Mouse (Mus musculus): ENCODE measurements around the gene Cstf1. TPM values are rescaled to one million over a fixed set of nuclear protein-coding genes. Genes with fewer than 3 reads are reported as not detected.

The Cstf1 gene
- total and polyA plus RNA-seq, 2 experiments from 2014 or later: 28.9 to 37.6 TPM

DNA sequence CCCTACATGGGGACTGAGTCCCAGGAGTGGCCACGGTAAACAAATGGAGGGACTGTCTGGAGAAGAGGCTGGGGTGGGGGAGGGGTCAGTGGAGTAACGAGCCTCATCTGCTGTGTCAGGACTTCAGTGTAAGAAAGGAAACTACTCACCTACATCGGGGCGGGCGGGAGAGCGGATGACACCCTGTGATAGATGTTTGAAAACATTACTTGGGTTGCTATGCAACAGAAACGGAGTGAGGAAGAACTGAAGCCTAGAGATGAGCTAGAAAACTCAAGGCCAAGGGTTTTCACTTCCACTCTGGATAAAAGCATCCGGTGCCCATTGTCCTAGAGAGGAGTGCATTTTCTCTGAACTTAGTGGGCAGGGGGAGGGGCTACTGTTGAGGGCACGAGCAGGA is 29.4 kb downstream of the Cstf1 start:
- Histone ChIP-seq H3K4me3 (ENCODE audit: low read depth, low read length) (no peak overlapping the region), H3K36me3 (ENCODE audit: insufficient read depth) (no peaks in the 10 kb centered on the region), H3K27me3 (ENCODE audit: insufficient read depth, low read length) (no peaks in the 10 kb centered on the region), H3K27ac (ENCODE audit: low read depth, low read length) (no peak overlapping the region), H3K9me3 (ENCODE audit: low read length) (no peaks in the 10 kb centered on the region), H3K4me1 (ENCODE audit: insufficient read depth) (no peaks in the 10 kb centered on the region), H3K4me2 (ENCODE audit: low read depth) (no peak overlapping the region), H3K9ac (no peak overlapping the region)
- DNase-seq: no peak
- ATAC-seq: peak; percentile 29; the same call in 1 of the 2 replicates
- TF ChIP-seq CTCF (IDR thresholded peaks at IDR 0.05; ENCODE audit: low read depth): no peak
- 31% methylated on average over 9 of the region's 9 CpGs for WGBS

DNA sequence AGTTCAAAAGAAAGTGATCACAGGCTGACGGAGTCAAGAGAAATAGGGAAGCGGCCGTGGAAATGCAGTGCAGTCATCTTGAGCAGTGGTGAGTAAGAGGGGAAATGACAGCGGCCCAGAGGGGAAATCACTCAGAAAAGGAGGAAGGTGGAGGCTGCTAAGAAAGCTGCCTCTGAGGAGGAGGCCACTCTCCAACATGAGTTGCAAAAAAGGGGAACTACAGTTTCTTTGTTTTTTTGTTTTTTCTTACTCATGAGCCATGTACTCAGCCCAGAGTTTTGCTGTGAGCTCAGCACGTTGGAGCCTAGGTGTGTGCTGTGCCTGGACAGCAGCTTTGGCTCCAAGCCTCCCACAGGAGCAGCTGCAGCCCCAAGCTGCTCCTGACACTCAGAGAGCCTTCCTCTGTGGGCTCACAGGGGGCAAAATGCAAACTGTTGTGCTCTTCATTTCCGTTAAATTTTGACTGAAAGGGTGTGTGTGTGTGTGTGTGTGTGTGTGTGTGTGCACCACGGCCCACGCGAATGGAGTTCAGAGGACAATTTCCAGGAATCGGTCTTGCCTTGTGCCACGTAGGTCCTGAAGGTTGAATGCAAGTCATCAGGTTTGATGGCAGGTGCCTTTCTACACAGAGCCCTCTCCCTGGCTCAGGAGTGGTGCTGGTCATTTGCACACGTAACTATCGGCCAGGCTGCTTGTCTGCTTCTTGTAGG is 30.8 kb downstream of the Cstf1 start:
- no peak for TF ChIP-seq CTCF (IDR thresholded peaks at IDR 0.05; ENCODE audit: low read depth)
- ATAC-seq (no peak), DNase-seq (no peak)
- H3K4me2 ChIP-seq (ENCODE audit: low read depth): no peak overlapping the region
- H3K36me3 ChIP-seq (ENCODE audit: insufficient read depth): no peaks in the 10 kb centered on the region
- H3K9ac ChIP-seq: no peak overlapping the region
- H3K4me1 ChIP-seq (ENCODE audit: insufficient read depth): no peaks in the 10 kb centered on the region
- no peak overlapping the region for H3K27ac ChIP-seq (ENCODE audit: low read depth, low read length)
- no peaks in the 10 kb centered on the region for H3K27me3 ChIP-seq (ENCODE audit: insufficient read depth, low read length)
- H3K9me3 ChIP-seq (ENCODE audit: low read length): no peaks in the 10 kb centered on the region
- H3K4me3 ChIP-seq (ENCODE audit: low read depth, low read length): no peak overlapping the region
- WGBS: 71% methylated on average over 13 of the region's 13 CpGs

DNA sequence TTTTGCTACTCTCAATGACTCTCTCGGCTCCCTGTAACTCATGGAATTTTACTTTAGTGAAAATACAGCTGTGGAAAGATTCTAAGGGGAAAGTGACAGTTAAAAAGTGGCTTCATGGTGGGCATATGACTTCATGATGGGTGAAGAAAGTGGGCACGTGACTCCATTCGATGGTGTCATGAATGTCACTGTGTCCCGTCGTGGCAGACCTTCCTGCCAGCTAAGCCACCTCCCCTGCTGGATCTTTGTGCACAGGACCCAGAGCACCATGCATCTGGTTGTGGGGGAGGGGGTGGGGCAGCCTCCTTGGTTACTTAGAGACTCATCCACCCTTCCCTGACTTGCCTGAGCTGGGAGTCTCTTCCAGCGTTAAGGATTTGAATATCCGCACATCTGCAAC is 33.8 kb downstream of the Cstf1 start:
- 71% methylated on average over 7 of the region's 7 CpGs for WGBS
- DNase-seq (no peak), ATAC-seq (no peak)
- Histone ChIP-seq H3K4me1 (ENCODE audit: insufficient read depth) (no peaks in the 10 kb centered on the region), H3K4me2 (ENCODE audit: low read depth) (no peak overlapping the region), H3K4me3 (ENCODE audit: low read depth, low read length) (no peak overlapping the region), H3K9me3 (ENCODE audit: low read length) (no peaks in the 10 kb centered on the region), H3K36me3 (ENCODE audit: insufficient read depth) (no peaks in the 10 kb centered on the region), H3K27me3 (ENCODE audit: insufficient read depth, low read length) (no peaks in the 10 kb centered on the region), H3K27ac (ENCODE audit: low read depth, low read length) (no peak overlapping the region), H3K9ac (no peak overlapping the region)
- TF ChIP-seq CTCF (IDR thresholded peaks at IDR 0.05; ENCODE audit: low read depth): no peak

DNA sequence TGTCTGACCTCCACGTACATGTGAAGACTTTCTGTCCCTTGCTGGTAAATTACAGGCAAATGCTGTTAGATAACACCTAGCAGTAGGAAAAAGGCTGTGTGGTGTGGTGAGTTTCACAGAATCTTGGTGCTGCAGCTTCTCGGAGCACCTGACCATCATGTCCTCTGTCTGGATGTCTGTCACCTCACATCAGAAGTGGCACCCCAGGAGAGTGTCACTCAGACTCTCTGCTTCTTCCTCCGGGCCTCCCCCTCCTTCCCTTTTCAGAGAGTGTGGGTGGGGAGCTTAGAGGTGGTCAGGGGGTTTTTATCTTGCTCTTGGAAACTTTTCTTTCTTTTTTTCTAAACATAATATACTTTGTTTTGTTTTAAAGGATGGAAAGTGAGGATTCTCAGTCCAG is 34.5 kb downstream of the Cstf1 start:
- no peak overlapping the region for H3K27ac ChIP-seq (ENCODE audit: low read depth, low read length)
- no peak for DNase-seq
- WGBS: 79% methylated on average over 3 of the region's 3 CpGs
- no peak for TF ChIP-seq CTCF (IDR thresholded peaks at IDR 0.05; ENCODE audit: low read depth)
- no peak overlapping the region for H3K4me2 ChIP-seq (ENCODE audit: low read depth)
- no peaks in the 10 kb centered on the region for H3K36me3 ChIP-seq (ENCODE audit: insufficient read depth)
- no peaks in the 10 kb centered on the region for H3K4me1 ChIP-seq (ENCODE audit: insufficient read depth)
- H3K9ac ChIP-seq: no peak overlapping the region
- H3K4me3 ChIP-seq (ENCODE audit: low read depth, low read length): no peak overlapping the region
- no peak for ATAC-seq
- no peaks in the 10 kb centered on the region for H3K9me3 ChIP-seq (ENCODE audit: low read length)
- no peaks in the 10 kb centered on the region for H3K27me3 ChIP-seq (ENCODE audit: insufficient read depth, low read length)

DNA sequence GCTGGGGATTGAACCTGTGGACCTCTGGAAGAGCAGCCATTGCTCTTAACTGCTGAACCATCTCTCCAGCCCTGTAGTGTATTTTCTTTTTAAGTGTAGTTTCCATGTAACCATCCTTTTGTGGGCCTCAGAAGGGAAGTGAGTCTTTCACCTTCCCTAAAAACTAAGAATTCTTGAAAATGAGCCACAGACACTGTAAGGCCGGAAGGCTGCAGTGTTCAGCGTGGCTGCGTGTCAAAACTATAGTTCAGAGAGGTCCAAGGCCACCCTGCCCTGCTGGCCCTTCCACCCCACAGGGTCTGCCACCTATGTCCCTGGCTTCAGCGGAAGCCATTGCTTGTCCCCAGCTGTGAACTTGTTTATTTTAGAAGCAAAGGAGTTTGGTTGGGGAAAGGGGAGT is 35.7 kb downstream of the Cstf1 start:
- Histone ChIP-seq H3K27me3 (ENCODE audit: insufficient read depth, low read length) (no peaks in the 10 kb centered on the region), H3K4me2 (ENCODE audit: low read depth) (no peak overlapping the region)
- TF ChIP-seq CTCF (IDR thresholded peaks at IDR 0.05; ENCODE audit: low read depth): no peak

DNA sequence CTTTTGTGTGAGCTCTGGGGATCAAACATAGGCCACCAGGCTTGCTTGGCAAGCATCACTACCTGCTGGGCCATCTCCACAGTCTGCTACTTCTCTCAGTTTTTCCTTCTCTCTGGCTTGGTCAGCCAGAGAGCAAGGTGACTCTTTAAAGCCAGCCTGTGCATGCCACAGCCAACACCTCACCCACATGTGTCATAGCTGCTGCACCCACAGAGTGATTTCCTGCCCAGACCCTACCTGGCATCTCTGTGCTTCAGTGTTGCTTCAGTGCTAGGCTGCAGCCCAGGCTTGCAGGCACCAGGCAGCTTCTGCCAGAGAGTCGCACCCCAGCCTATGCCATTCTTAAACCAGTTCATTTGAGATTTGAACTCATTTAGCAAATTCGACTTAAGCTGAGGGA is 37.0 kb downstream of the Cstf1 start:
- DNase-seq: no peak
- Histone ChIP-seq H3K4me1 (ENCODE audit: insufficient read depth) (no peaks in the 10 kb centered on the region), H3K4me3 (ENCODE audit: low read depth, low read length) (no peak overlapping the region), H3K4me2 (ENCODE audit: low read depth) (no peak overlapping the region), H3K9me3 (ENCODE audit: low read length) (no peaks in the 10 kb centered on the region), H3K27me3 (ENCODE audit: insufficient read depth, low read length) (no peaks in the 10 kb centered on the region), H3K27ac (ENCODE audit: low read depth, low read length) (no peak overlapping the region), H3K36me3 (ENCODE audit: insufficient read depth) (no peaks in the 10 kb centered on the region), H3K9ac (no peak overlapping the region)
- WGBS: 83% methylated on average over 2 of the region's 2 CpGs
- TF ChIP-seq CTCF (IDR thresholded peaks at IDR 0.05; ENCODE audit: low read depth): no peak
- no peak for ATAC-seq

More for the DNA sequence above, 35.7 kb downstream of the Cstf1 start:
- Histone ChIP-seq H3K9me3 (ENCODE audit: low read length) (no peaks in the 10 kb centered on the region), H3K36me3 (ENCODE audit: insufficient read depth) (no peaks in the 10 kb centered on the region), H3K27ac (ENCODE audit: low read depth, low read length) (no peak overlapping the region), H3K4me3 (ENCODE audit: low read depth, low read length) (no peak overlapping the region), H3K4me1 (ENCODE audit: insufficient read depth) (no peaks in the 10 kb centered on the region), H3K9ac (no peak overlapping the region)
- DNase-seq (no peak), ATAC-seq (no peak)
- WGBS: 90% methylated on average over 4 of the region's 4 CpGs

DNA sequence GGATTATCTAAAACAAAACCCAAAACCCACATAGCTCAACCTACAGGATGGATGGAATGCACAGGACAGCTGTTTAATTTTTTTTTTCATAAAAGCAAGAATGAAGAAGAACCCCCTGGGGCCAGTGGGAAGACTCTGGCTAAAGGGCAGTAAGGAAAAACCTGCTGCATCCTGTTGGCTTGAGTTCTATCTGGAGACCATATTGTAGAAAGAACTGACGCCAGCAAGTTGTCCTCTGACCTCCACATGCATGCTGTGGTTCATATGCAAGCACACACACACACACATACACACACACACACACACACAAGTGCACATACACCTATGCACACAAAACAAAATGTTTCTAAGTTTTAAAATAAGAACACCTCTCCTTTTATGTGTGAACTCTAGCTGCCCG is 40.2 kb downstream of the Cstf1 start:
- H3K4me1 ChIP-seq (ENCODE audit: insufficient read depth): no peaks in the 10 kb centered on the region
- TF ChIP-seq CTCF (IDR thresholded peaks at IDR 0.05; ENCODE audit: low read depth): no peak
- ATAC-seq (no peak), DNase-seq (no peak)
- H3K27ac ChIP-seq (ENCODE audit: low read depth, low read length): no peak overlapping the region
- 82% methylated on average over 2 of the region's 2 CpGs for whole genome bisulfite sequencing
- no peaks in the 10 kb centered on the region for H3K36me3 ChIP-seq (ENCODE audit: insufficient read depth)
- H3K4me3 ChIP-seq (ENCODE audit: low read depth, low read length): no peak overlapping the region
- H3K9ac ChIP-seq: no peak overlapping the region
- H3K27me3 ChIP-seq (ENCODE audit: insufficient read depth, low read length): no peaks in the 10 kb centered on the region
- H3K4me2 ChIP-seq (ENCODE audit: low read depth): no peak overlapping the region
- no peaks in the 10 kb centered on the region for H3K9me3 ChIP-seq (ENCODE audit: low read length)

Measured in forebrain, postnatal 0 days (tissue).